Mouse (Mus musculus): ENCODE results near the gene Prss8. TPM values are rescaled to one million over a fixed set of nuclear protein-coding genes. Genes with fewer than 3 reads are reported as not detected.

Prss8 gene
- polyA plus RNA-seq, 1 experiment from 2014 or later: 3.4 TPM

GRCm38 (mm10) chr7:127932273-127933031 lies 2.5 kb upstream of the Prss8 start:
- Histone ChIP-seq H3K36me3 (ENCODE audit: control insufficient read depth, insufficient read depth, low read length) (no peaks in the 10 kb centered on the region), H3K4me2 (replicated peaks; ENCODE audit: low read depth, low read length) (no peak overlapping the region), H3K4me1 (replicated peaks; ENCODE audit: control insufficient read depth, insufficient read depth, low read length) (peaks cover 4% of the 10 kb centered on the region; the same call in 1 of the 2 replicates), H3K27me3 (ENCODE audit: control insufficient read depth, insufficient read depth, low read length) (peaks cover 12% of the 10 kb centered on the region), H3K27ac (ENCODE audit: low read depth, low read length) (no peak overlapping the region), H3K9me3 (ENCODE audit: control insufficient read depth, low read length) (no peaks in the 10 kb centered on the region), H3K4me3 (ENCODE audit: low read depth, low read length) (no peak overlapping the region), H3K9ac (ENCODE audit: low read depth, low read length) (no peak overlapping the region)
- no peak for ATAC-seq (ENCODE audit: low FRiP score)
- WGBS: 17% methylated on average over 13 of the region's 13 CpGs
- DNase-seq (ENCODE audit: low spot score): peak; percentile 16

- H3K36me3 ChIP-seq (ENCODE audit: control insufficient read depth, insufficient read depth, low read length): no peaks in the 10 kb centered on the region
- H3K4me2 ChIP-seq (replicated peaks; ENCODE audit: low read depth, low read length): no peak overlapping the region
- ATAC-seq (ENCODE audit: low FRiP score) (no peak), DNase-seq (ENCODE audit: low spot score) (peak; percentile 11)
- H3K27ac ChIP-seq (ENCODE audit: low read depth, low read length): no peak overlapping the region
- no peaks in the 10 kb centered on the region for H3K9me3 ChIP-seq (ENCODE audit: control insufficient read depth, low read length)
- no peak overlapping the region for H3K4me3 ChIP-seq (ENCODE audit: low read depth, low read length)
- 30% methylated on average over 13 of the region's 13 CpGs for WGBS
- H3K9ac ChIP-seq (ENCODE audit: low read depth, low read length): no peak overlapping the region
- peaks cover 12% of the 10 kb centered on the region for H3K27me3 ChIP-seq (ENCODE audit: control insufficient read depth, insufficient read depth, low read length)
- H3K4me1 ChIP-seq (replicated peaks; ENCODE audit: control insufficient read depth, insufficient read depth, low read length): peaks cover 4% of the 10 kb centered on the region; the same call in 1 of the 2 replicates
These were observed 1.6 kb upstream of the Prss8 start for GRCm38 (mm10) chr7:127931351-127932135.

DNA sequence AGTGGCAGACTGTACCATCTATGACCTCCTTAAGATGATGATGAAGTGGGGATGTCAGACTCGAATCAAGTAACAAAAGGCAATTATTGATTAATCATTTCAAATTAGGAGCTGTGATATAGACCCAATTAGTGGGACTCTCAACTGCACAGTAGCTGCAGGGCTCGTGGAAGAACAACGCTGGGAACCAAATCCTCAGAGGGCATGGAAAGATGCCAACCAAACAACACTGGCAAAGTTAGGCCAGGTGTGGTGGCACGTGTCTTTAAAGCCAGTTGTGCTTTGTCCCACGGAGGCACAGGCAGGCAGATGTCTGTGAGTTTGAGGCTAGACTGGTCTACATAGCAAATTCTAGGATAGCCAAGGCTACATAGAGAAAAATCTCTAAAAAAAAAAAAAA lies 732 bp upstream of the Prss8 start:
- Histone ChIP-seq H3K9me3 (ENCODE audit: control insufficient read depth, low read length) (no peaks in the 10 kb centered on the region), H3K27ac (ENCODE audit: low read depth, low read length) (no peak overlapping the region), H3K9ac (ENCODE audit: low read depth, low read length) (no peak overlapping the region), H3K36me3 (ENCODE audit: control insufficient read depth, insufficient read depth, low read length) (no peaks in the 10 kb centered on the region), H3K4me1 (replicated peaks; ENCODE audit: control insufficient read depth, insufficient read depth, low read length) (no peaks in the 10 kb centered on the region; the same call in 1 of the 2 replicates), H3K27me3 (ENCODE audit: control insufficient read depth, insufficient read depth, low read length) (peaks cover 12% of the 10 kb centered on the region), H3K4me2 (replicated peaks; ENCODE audit: low read depth, low read length) (no peak overlapping the region), H3K4me3 (ENCODE audit: low read depth, low read length) (no peak overlapping the region)
- ATAC-seq (ENCODE audit: low FRiP score) (no peak), DNase-seq (ENCODE audit: low spot score) (no peak)
- WGBS: 86% methylated on average over 5 of the region's 5 CpGs

DNA sequence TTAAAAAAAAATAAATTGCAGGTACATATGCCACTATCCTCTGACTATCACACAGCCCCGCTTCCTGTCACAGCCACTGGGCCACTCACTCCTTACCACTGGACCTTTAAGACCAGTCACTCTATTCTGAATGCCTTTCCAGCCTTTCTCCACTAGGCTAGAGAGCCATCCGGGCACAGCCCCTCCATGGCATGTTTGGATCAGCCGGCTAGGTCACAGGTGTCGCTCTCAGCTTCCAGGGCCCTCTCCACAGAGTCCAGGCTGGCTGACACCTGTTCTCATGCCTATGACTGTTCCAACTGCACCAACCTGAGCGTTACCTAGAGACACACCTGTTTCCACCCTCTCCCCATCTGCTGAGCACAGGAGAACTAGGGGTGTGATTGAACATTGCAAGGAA lies 1.3 kb downstream of the Prss8 start:
- no peaks in the 10 kb centered on the region for H3K9me3 ChIP-seq (ENCODE audit: control insufficient read depth, low read length)
- H3K4me2 ChIP-seq (replicated peaks; ENCODE audit: low read depth, low read length): no peak overlapping the region
- H3K4me3 ChIP-seq (ENCODE audit: low read depth, low read length): no peak overlapping the region
- H3K27me3 ChIP-seq (ENCODE audit: control insufficient read depth, insufficient read depth, low read length): peaks cover 12% of the 10 kb centered on the region
- WGBS: 52% methylated on average over 5 of the region's 5 CpGs
- no peak for DNase-seq (ENCODE audit: low spot score)
- H3K36me3 ChIP-seq (ENCODE audit: control insufficient read depth, insufficient read depth, low read length): no peaks in the 10 kb centered on the region
- H3K27ac ChIP-seq (ENCODE audit: low read depth, low read length): no peak overlapping the region
- H3K9ac ChIP-seq (ENCODE audit: low read depth, low read length): no peak overlapping the region
- no peaks in the 10 kb centered on the region; the same call in 1 of the 2 replicates for H3K4me1 ChIP-seq (replicated peaks; ENCODE audit: control insufficient read depth, insufficient read depth, low read length)
- no peak for ATAC-seq (ENCODE audit: low FRiP score)

GRCm38 (mm10) chr7:127927726-127928125 lies 2.2 kb downstream of the Prss8 start:
- no peak overlapping the region for H3K27ac ChIP-seq (ENCODE audit: low read depth, low read length)
- H3K9ac ChIP-seq (ENCODE audit: low read depth, low read length): no peak overlapping the region
- no peaks in the 10 kb centered on the region for H3K36me3 ChIP-seq (ENCODE audit: control insufficient read depth, insufficient read depth, low read length)
- no peak overlapping the region for H3K4me2 ChIP-seq (replicated peaks; ENCODE audit: low read depth, low read length)
- 80% methylated on average over 11 of the region's 11 CpGs for WGBS
- no peaks in the 10 kb centered on the region; the same call in 1 of the 2 replicates for H3K4me1 ChIP-seq (replicated peaks; ENCODE audit: control insufficient read depth, insufficient read depth, low read length)
- DNase-seq (ENCODE audit: low spot score) (no peak), ATAC-seq (ENCODE audit: low FRiP score) (no peak)
- no peak overlapping the region for H3K4me3 ChIP-seq (ENCODE audit: low read depth, low read length)
- peaks cover 12% of the 10 kb centered on the region for H3K27me3 ChIP-seq (ENCODE audit: control insufficient read depth, insufficient read depth, low read length)
- H3K9me3 ChIP-seq (ENCODE audit: control insufficient read depth, low read length): no peaks in the 10 kb centered on the region

- Histone ChIP-seq H3K27ac (ENCODE audit: low read depth, low read length) (no peak overlapping the region), H3K4me1 (replicated peaks; ENCODE audit: control insufficient read depth, insufficient read depth, low read length) (no peaks in the 10 kb centered on the region; the same call in 1 of the 2 replicates), H3K4me3 (ENCODE audit: low read depth, low read length) (no peak overlapping the region), H3K36me3 (ENCODE audit: control insufficient read depth, insufficient read depth, low read length) (no peaks in the 10 kb centered on the region), H3K9me3 (ENCODE audit: control insufficient read depth, low read length) (no peaks in the 10 kb centered on the region), H3K9ac (ENCODE audit: low read depth, low read length) (no peak overlapping the region), H3K4me2 (replicated peaks; ENCODE audit: low read depth, low read length) (no peak overlapping the region), H3K27me3 (ENCODE audit: control insufficient read depth, insufficient read depth, low read length) (peaks cover 12% of the 10 kb centered on the region)
- 89% methylated on average over 11 of the region's 11 CpGs for WGBS
- no peak for ATAC-seq (ENCODE audit: low FRiP score)
- DNase-seq (ENCODE audit: low spot score): no peak
These were observed 3.1 kb downstream of the Prss8 start for GRCm38 (mm10) chr7:127926846-127927245.

DNA sequence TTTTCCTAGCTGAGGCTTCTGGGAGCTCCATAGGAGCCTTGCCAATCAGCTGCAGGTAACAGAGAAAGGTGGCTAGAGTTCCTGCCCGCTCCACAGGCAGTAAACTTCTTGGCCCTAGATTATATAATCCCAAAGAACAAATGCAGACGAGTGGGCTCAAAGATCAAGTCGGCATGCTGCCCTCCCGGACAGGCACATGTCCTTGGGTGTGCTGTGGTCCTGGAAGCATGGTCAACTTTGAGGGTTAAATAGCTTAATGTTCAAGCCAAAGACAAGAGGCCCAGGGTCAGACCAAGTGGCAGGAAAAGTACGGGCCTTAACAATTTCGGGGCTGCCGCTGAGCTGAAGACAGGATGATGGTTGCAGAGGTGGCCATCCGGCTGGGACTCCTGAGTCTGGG lies 3.8 kb downstream of the Prss8 start:
- H3K27me3 ChIP-seq (ENCODE audit: control insufficient read depth, insufficient read depth, low read length): peaks cover 12% of the 10 kb centered on the region
- ATAC-seq (ENCODE audit: low FRiP score): no peak

DNA sequence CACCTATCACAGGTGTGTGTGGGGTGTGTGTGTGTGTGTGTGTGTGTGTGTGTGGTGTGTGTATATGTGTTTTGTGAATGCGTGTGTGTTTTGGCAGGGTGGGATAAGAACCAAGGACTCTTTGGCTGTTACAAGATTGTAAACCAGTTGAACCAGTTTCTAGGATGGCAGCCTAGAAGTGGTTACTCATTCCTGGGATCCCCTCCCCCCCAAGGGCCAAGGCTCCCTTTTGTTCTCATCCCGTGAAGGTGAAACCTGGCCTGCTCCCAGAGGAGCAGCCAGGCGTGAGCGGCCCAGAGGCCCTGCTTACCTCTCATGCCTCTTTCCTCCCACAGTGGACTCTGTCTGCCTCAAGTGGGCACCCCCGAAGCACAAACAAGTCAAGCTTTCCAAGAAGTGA lies 4.7 kb downstream of the Prss8 start:
- Histone ChIP-seq H3K36me3 (ENCODE audit: control insufficient read depth, insufficient read depth, low read length) (no peaks in the 10 kb centered on the region), H3K4me3 (ENCODE audit: low read depth, low read length) (no peak overlapping the region), H3K4me2 (replicated peaks; ENCODE audit: low read depth, low read length) (no peak overlapping the region), H3K9ac (ENCODE audit: low read depth, low read length) (no peak overlapping the region), H3K27me3 (ENCODE audit: control insufficient read depth, insufficient read depth, low read length) (peaks cover 11% of the 10 kb centered on the region), H3K4me1 (replicated peaks; ENCODE audit: control insufficient read depth, insufficient read depth, low read length) (no peaks in the 10 kb centered on the region; the same call in 1 of the 2 replicates), H3K27ac (ENCODE audit: low read depth, low read length) (no peak overlapping the region), H3K9me3 (ENCODE audit: control insufficient read depth, low read length) (no peaks in the 10 kb centered on the region)
- 75% methylated on average over 5 of the region's 5 CpGs for WGBS
- ATAC-seq (ENCODE audit: low FRiP score) (no peak), DNase-seq (ENCODE audit: low spot score) (no peak)

More for the DNA sequence above, 3.8 kb downstream of the Prss8 start:
- H3K9ac ChIP-seq (ENCODE audit: low read depth, low read length): no peak overlapping the region
- no peaks in the 10 kb centered on the region; the same call in 1 of the 2 replicates for H3K4me1 ChIP-seq (replicated peaks; ENCODE audit: control insufficient read depth, insufficient read depth, low read length)
- H3K4me2 ChIP-seq (replicated peaks; ENCODE audit: low read depth, low read length): no peak overlapping the region
- no peaks in the 10 kb centered on the region for H3K36me3 ChIP-seq (ENCODE audit: control insufficient read depth, insufficient read depth, low read length)
- WGBS: 94% methylated on average over 8 of the region's 8 CpGs
- no peak overlapping the region for H3K4me3 ChIP-seq (ENCODE audit: low read depth, low read length)
- H3K27ac ChIP-seq (ENCODE audit: low read depth, low read length): no peak overlapping the region
- H3K9me3 ChIP-seq (ENCODE audit: control insufficient read depth, low read length): no peaks in the 10 kb centered on the region
- no peak for DNase-seq (ENCODE audit: low spot score)
